Mouse (Mus musculus): ENCODE data around the gene Trp53bp2. TPM values are rescaled to one million over a fixed set of nuclear protein-coding genes. Genes with fewer than 3 reads are reported as not detected.

Trp53bp2 gene
- polyA plus RNA-seq, 1 experiment from 2014 or later: 26.2 TPM

- Histone ChIP-seq H3K36me3 (ENCODE audit: insufficient read depth, low read length) (no peaks in the 10 kb centered on the region), H3K4me1 (ENCODE audit: insufficient read depth, low read length) (no peaks in the 10 kb centered on the region), H3K4me3 (ENCODE audit: low read length) (no peak overlapping the region), H3K27me3 (ENCODE audit: insufficient read depth, low read length) (no peaks in the 10 kb centered on the region), H3K9ac (replicated peaks; ENCODE audit: low read length) (no peak overlapping the region), H3K4me2 (replicated peaks; ENCODE audit: low read depth, low read length) (no peak overlapping the region), H3K9me3 (ENCODE audit: low read length) (no peaks in the 10 kb centered on the region), H3K27ac (ENCODE audit: low read length) (no peak overlapping the region)
- WGBS: 65% methylated on average over 11 of the region's 11 CpGs
- no peak for ATAC-seq (ENCODE audit: low FRiP score, low TSS enrichment)
Measured at GRCm38 (mm10) chr1:182378205-182378835, 30.7 kb upstream of the Trp53bp2 start.

GRCm38 (mm10) chr1:182378876-182379275 is 30.1 kb upstream of the Trp53bp2 start:
- no peaks in the 10 kb centered on the region for H3K27me3 ChIP-seq (ENCODE audit: insufficient read depth, low read length)
- H3K4me2 ChIP-seq (replicated peaks; ENCODE audit: low read depth, low read length): no peak overlapping the region
- H3K9me3 ChIP-seq (ENCODE audit: low read length): no peaks in the 10 kb centered on the region
- no peaks in the 10 kb centered on the region for H3K4me1 ChIP-seq (ENCODE audit: insufficient read depth, low read length)
- no peaks in the 10 kb centered on the region for H3K36me3 ChIP-seq (ENCODE audit: insufficient read depth, low read length)
- no peak for ATAC-seq (ENCODE audit: low FRiP score, low TSS enrichment)
- WGBS: 82% methylated on average over 7 of the region's 7 CpGs
- H3K4me3 ChIP-seq (ENCODE audit: low read length): no peak overlapping the region
- no peak overlapping the region for H3K27ac ChIP-seq (ENCODE audit: low read length)
- H3K9ac ChIP-seq (replicated peaks; ENCODE audit: low read length): no peak overlapping the region

- 84% methylated on average over 7 of the region's 7 CpGs for WGBS
- H3K27me3 ChIP-seq (ENCODE audit: insufficient read depth, low read length): no peaks in the 10 kb centered on the region
- no peak overlapping the region for H3K9ac ChIP-seq (replicated peaks; ENCODE audit: low read length)
- ATAC-seq (ENCODE audit: low FRiP score, low TSS enrichment): no peak
- no peaks in the 10 kb centered on the region for H3K9me3 ChIP-seq (ENCODE audit: low read length)
- no peaks in the 10 kb centered on the region for H3K36me3 ChIP-seq (ENCODE audit: insufficient read depth, low read length)
- H3K4me1 ChIP-seq (ENCODE audit: insufficient read depth, low read length): no peaks in the 10 kb centered on the region
- H3K4me2 ChIP-seq (replicated peaks; ENCODE audit: low read depth, low read length): no peak overlapping the region
- H3K27ac ChIP-seq (ENCODE audit: low read length): no peak overlapping the region
- H3K4me3 ChIP-seq (ENCODE audit: low read length): no peak overlapping the region
Measured at GRCm38 (mm10) chr1:182380683-182381082, 28.3 kb upstream of the Trp53bp2 start.

- Histone ChIP-seq H3K36me3 (ENCODE audit: insufficient read depth, low read length) (no peaks in the 10 kb centered on the region), H3K9ac (replicated peaks; ENCODE audit: low read length) (no peak overlapping the region), H3K9me3 (ENCODE audit: low read length) (no peaks in the 10 kb centered on the region), H3K27me3 (ENCODE audit: insufficient read depth, low read length) (no peaks in the 10 kb centered on the region), H3K27ac (ENCODE audit: low read length) (no peak overlapping the region), H3K4me3 (ENCODE audit: low read length) (no peak overlapping the region), H3K4me1 (ENCODE audit: insufficient read depth, low read length) (no peaks in the 10 kb centered on the region), H3K4me2 (replicated peaks; ENCODE audit: low read depth, low read length) (no peak overlapping the region)
- 74% methylated on average over 3 of the region's 3 CpGs for WGBS
- ATAC-seq (ENCODE audit: low FRiP score, low TSS enrichment): no peak
Measured at GRCm38 (mm10) chr1:182381327-182381726, 27.6 kb upstream of the Trp53bp2 start.

- ATAC-seq (ENCODE audit: low FRiP score, low TSS enrichment): no peak
- Histone ChIP-seq H3K9ac (replicated peaks; ENCODE audit: low read length) (no peak overlapping the region), H3K36me3 (ENCODE audit: insufficient read depth, low read length) (no peaks in the 10 kb centered on the region), H3K4me1 (ENCODE audit: insufficient read depth, low read length) (no peaks in the 10 kb centered on the region), H3K9me3 (ENCODE audit: low read length) (no peaks in the 10 kb centered on the region), H3K27me3 (ENCODE audit: insufficient read depth, low read length) (no peaks in the 10 kb centered on the region), H3K4me2 (replicated peaks; ENCODE audit: low read depth, low read length) (no peak overlapping the region), H3K4me3 (ENCODE audit: low read length) (no peak overlapping the region), H3K27ac (ENCODE audit: low read length) (no peak overlapping the region)
- 74% methylated on average over 9 of the region's 9 CpGs for WGBS
Measured at GRCm38 (mm10) chr1:182383096-182383495, 25.9 kb upstream of the Trp53bp2 start.

GRCm38 (mm10) chr1:182386449-182386848 is 22.5 kb upstream of the Trp53bp2 start:
- no peak overlapping the region for H3K9ac ChIP-seq (replicated peaks; ENCODE audit: low read length)
- no peak overlapping the region for H3K27ac ChIP-seq (ENCODE audit: low read length)
- no peaks in the 10 kb centered on the region for H3K36me3 ChIP-seq (ENCODE audit: insufficient read depth, low read length)
- no peaks in the 10 kb centered on the region for H3K27me3 ChIP-seq (ENCODE audit: insufficient read depth, low read length)
- H3K4me2 ChIP-seq (replicated peaks; ENCODE audit: low read depth, low read length): no peak overlapping the region
- no peaks in the 10 kb centered on the region for H3K9me3 ChIP-seq (ENCODE audit: low read length)
- no peak for ATAC-seq (ENCODE audit: low FRiP score, low TSS enrichment)
- H3K4me3 ChIP-seq (ENCODE audit: low read length): no peak overlapping the region
- no peaks in the 10 kb centered on the region for H3K4me1 ChIP-seq (ENCODE audit: insufficient read depth, low read length)
- WGBS: 88% methylated on average over 8 of the region's 8 CpGs

- Histone ChIP-seq H3K9me3 (ENCODE audit: low read length) (no peaks in the 10 kb centered on the region), H3K4me3 (ENCODE audit: low read length) (no peak overlapping the region), H3K36me3 (ENCODE audit: insufficient read depth, low read length) (no peaks in the 10 kb centered on the region), H3K4me1 (ENCODE audit: insufficient read depth, low read length) (no peaks in the 10 kb centered on the region), H3K9ac (replicated peaks; ENCODE audit: low read length) (no peak overlapping the region), H3K27me3 (ENCODE audit: insufficient read depth, low read length) (no peaks in the 10 kb centered on the region), H3K27ac (ENCODE audit: low read length) (no peak overlapping the region), H3K4me2 (replicated peaks; ENCODE audit: low read depth, low read length) (no peak overlapping the region)
- ATAC-seq (ENCODE audit: low FRiP score, low TSS enrichment): no peak
- WGBS: 37% methylated on average over 4 of the region's 4 CpGs
Measured at GRCm38 (mm10) chr1:182388729-182389128, 20.2 kb upstream of the Trp53bp2 start.

GRCm38 (mm10) chr1:182398171-182398570 is 10.8 kb upstream of the Trp53bp2 start:
- Histone ChIP-seq H3K4me2 (replicated peaks; ENCODE audit: low read depth, low read length) (no peak overlapping the region), H3K36me3 (ENCODE audit: insufficient read depth, low read length) (no peaks in the 10 kb centered on the region), H3K27me3 (ENCODE audit: insufficient read depth, low read length) (no peaks in the 10 kb centered on the region), H3K9me3 (ENCODE audit: low read length) (no peaks in the 10 kb centered on the region), H3K27ac (ENCODE audit: low read length) (peak overlapping the region; percentile 5; the same call in 1 of the 2 replicates), H3K9ac (replicated peaks; ENCODE audit: low read length) (no peak overlapping the region), H3K4me1 (ENCODE audit: insufficient read depth, low read length) (peaks cover 13% of the 10 kb centered on the region), H3K4me3 (ENCODE audit: low read length) (no peak overlapping the region)
- WGBS: 44% methylated on average over 8 of the region's 8 CpGs
- no peak for ATAC-seq (ENCODE audit: low FRiP score, low TSS enrichment)

- 0 out of 2 replicates have a peak, but pooled peaks have one; percentile 46 for ATAC-seq (ENCODE audit: low FRiP score, low TSS enrichment)
- Histone ChIP-seq H3K27ac (ENCODE audit: low read length) (peak overlapping the region; percentile 5; the same call in 1 of the 2 replicates), H3K9ac (replicated peaks; ENCODE audit: low read length) (no peak overlapping the region), H3K4me1 (ENCODE audit: insufficient read depth, low read length) (peaks cover 13% of the 10 kb centered on the region), H3K4me3 (ENCODE audit: low read length) (no peak overlapping the region), H3K27me3 (ENCODE audit: insufficient read depth, low read length) (no peaks in the 10 kb centered on the region), H3K4me2 (replicated peaks; ENCODE audit: low read depth, low read length) (no peak overlapping the region), H3K9me3 (ENCODE audit: low read length) (no peaks in the 10 kb centered on the region), H3K36me3 (ENCODE audit: insufficient read depth, low read length) (no peaks in the 10 kb centered on the region)
- WGBS: 19% methylated on average over 3 of the region's 3 CpGs
Measured at GRCm38 (mm10) chr1:182398780-182399179, 10.2 kb upstream of the Trp53bp2 start.

GRCm38 (mm10) chr1:182399205-182399604 is 9.8 kb upstream of the Trp53bp2 start:
- Histone ChIP-seq H3K4me1 (ENCODE audit: insufficient read depth, low read length) (peaks cover 13% of the 10 kb centered on the region), H3K27me3 (ENCODE audit: insufficient read depth, low read length) (no peaks in the 10 kb centered on the region), H3K9ac (replicated peaks; ENCODE audit: low read length) (no peak overlapping the region), H3K4me3 (ENCODE audit: low read length) (no peak overlapping the region), H3K27ac (ENCODE audit: low read length) (no peak overlapping the region; the same call in 1 of the 2 replicates), H3K9me3 (ENCODE audit: low read length) (no peaks in the 10 kb centered on the region), H3K36me3 (ENCODE audit: insufficient read depth, low read length) (no peaks in the 10 kb centered on the region), H3K4me2 (replicated peaks; ENCODE audit: low read depth, low read length) (no peak overlapping the region)
- no peak for ATAC-seq (ENCODE audit: low FRiP score, low TSS enrichment)
- WGBS: 76% methylated on average over 2 of the region's 2 CpGs

Data from kidney, embryonic 16.5 days (tissue).